Mouse (Mus musculus): ENCODE measurements around the gene Kmt2e.

GRCm38 (mm10) chr5:23385136-23385535 is 49.1 kb upstream of the Kmt2e start:
- no peak for TF ChIP-seq CTCF (IDR thresholded peaks at IDR 0.05; ENCODE audit: low read depth)
- TF ChIP-seq EP300 (IDR thresholded peaks at IDR 0.05; ENCODE audit: low read depth) = no peak
